Mouse (Mus musculus) megakaryocyte, embryonic 14.5 days (primary cell): Measurements from ENCODE around the gene Abhd12.

Experiments used
- FLI1 ChIP-seq: IDR thresholded peaks from 2 replicates; pipeline ENCODE4 v1.6.1; 2012; ENCODE audit warnings: low read length, inconsistent platforms, mixed read lengths
- GATA1 ChIP-seq: IDR thresholded peaks from 3 replicates; pipeline ENCODE4 v1.6.1; 2012; ENCODE audit warnings: mixed read lengths, low read length, inconsistent platforms, borderline replicate concordance

DNA sequence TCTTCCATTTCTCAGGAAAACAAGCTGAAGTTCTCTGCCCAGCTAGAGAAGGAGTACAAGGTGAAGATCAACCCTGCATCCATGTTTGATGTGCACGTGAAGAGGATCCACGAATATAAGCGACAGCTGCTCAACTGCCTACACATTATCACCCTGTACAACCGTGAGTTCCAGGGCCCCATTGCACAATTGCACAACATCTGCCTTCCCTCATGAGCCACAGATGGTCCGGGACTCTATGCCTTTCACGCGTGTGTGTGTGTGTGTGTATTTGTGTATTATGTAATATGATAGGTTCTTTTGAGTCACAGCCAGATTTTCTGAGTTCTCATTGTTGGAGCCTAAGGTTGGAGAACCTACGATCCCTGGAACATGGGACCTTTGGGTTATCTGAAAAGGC, 83.8 kb downstream of the Abhd12 start:
- no peak for TF ChIP-seq GATA1
- no peak for TF ChIP-seq FLI1
